Mouse (Mus musculus) frontal cortex, adult (tissue): ENCODE measurements around the gene Pstk.
"Not testable (repeated sequence)": the region's sequence is repeated elsewhere in the genome, so short reads cannot be mapped to it uniquely, and the experiment has no call there.

Source experiments
- ATAC-seq: cut with Nextera tagmentation; 2 replicates; pipeline ENCODE4 v1.9.2; 2017; ENCODE audit warnings: mild to moderate bottlenecking, moderate library complexity, mixed read lengths; ENCODE audit not compliant: low TSS enrichment

Gene Pstk

DNA sequence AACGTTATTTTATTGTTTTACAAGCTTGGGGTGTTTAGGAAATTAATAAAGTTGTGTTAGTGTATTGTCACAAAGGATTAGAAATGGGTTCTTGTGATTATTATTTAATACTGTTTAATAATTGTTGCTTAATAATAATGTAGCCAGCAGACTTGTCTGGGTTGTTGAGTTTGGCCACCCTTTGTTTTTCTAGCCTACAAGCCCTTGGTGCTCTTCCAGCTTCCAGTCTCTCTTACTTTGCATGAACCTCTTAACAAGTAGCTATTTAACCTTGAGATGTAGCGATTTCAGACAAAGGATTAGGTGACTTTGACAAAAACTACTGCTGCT, 41.0 kb downstream of the Pstk start:
- ATAC-seq = no peak

- ATAC-seq = not testable (repeated sequence)
Observed at GRCm38 (mm10) chr7:131416742-131417141, 45.8 kb downstream of the Pstk start.

GRCm38 (mm10) chr7:131417605-131418004, 46.7 kb downstream of the Pstk start:
- ATAC-seq = no peak

DNA sequence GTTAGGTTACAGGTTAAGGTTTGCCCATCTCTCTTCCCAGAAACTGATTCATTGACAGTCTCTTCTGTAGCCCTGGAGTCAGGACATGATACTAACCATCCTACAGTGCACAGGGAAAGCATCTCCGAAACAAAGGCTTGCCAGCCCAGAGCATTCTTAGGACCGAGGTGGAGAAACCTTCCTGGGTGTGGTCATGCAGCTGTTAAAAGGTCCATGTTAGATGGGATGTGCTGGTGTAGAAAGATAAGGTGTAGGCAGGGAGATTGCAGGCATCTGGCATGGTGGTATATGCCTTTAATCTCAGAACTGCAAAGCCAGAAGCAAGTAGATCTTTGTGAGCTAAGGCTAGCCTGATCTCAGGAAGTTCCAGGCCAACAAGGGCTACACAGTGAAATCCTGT, 54.0 kb downstream of the Pstk start:
- ATAC-seq = no peak

GRCm38 (mm10) chr7:131427331-131427730, 56.4 kb downstream of the Pstk start:
- ATAC-seq = no peak

GRCm38 (mm10) chr7:131432244-131432643, 61.3 kb downstream of the Pstk start:
- ATAC-seq = peak; percentile 81

DNA sequence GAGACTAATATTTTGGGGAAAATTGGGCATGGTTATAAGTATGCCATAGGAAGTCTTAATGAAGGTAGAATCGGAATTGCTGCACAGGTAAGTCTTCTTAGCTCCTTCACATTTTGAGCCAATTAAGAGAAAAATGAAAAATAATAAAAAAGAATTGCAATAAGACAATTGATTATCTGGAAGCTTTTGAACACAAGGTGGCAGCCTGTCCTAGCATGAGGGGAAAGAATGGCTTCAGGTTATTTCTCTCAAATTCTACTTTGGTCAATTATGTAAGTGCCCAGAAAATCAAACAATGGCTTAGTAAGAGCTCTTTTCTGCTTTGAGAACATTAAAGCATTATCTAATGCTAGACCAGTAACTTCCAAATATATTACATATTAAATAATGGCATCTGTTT, 63.3 kb downstream of the Pstk start:
- no peak for ATAC-seq

DNA sequence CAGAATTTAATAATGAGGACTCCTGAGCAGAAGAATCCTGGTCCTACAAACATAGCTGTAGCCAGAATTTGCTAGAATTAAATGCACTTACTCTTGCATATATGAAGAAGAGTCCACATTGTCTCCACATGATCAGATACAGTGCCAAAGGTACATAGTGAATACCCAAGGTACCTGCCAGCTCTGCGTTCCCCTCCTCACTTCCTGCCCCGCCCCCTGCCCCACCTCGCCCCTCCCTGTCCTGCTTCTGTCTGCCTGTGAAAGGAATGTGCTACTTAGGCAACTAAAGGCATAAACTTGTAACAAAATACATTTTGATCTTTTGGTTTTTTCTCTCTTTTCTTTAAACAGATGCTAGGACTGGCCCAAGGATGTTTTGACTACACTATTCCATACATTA, 66.1 kb downstream of the Pstk start:
- no peak for ATAC-seq
